Mouse (Mus musculus) forebrain, embryonic 14.5 days (tissue): Measurements from ENCODE around the gene Mgea5. TPM values are rescaled to one million over a fixed set of nuclear protein-coding genes. Genes with fewer than 3 reads are reported as not detected.
A peak's percentile ranks its signal among the peaks of the same experiment; 100 is the strongest.

Experiments
- ATAC-seq: fragments of 200-750 bp; cut with Nextera tagmentation; 2 replicates; pipeline ENCODE4 v1.8.0; 2017; ENCODE audit warnings: mild to moderate bottlenecking, moderate library complexity
- DNase-seq: peaks from one replicate; pipeline ENCODE4 v3.0.0-alpha.2; 2015; ENCODE audit warnings: low spot score
- H3K27ac ChIP-seq: fragments of 300-500 bp; sonication (generic); 2 replicates; pipeline ENCODE4 v1.5.1; 2014; ENCODE audit warnings: low read depth, mild to moderate bottlenecking, control low read depth, low read length, moderate library complexity
- H3K27me3 ChIP-seq: fragments of 300-500 bp; sonication (generic); replicated peaks from 2 replicates; pipeline ENCODE4 v1.6.1; 2014; ENCODE audit warnings: low read length, control low read depth, mixed read lengths; ENCODE audit not compliant: control insufficient read depth, insufficient read depth
- H3K36me3 ChIP-seq: fragments of 300-500 bp; sonication (generic); 2 replicates; pipeline ENCODE4 v1.6.1; 2014; ENCODE audit warnings: low read length, control low read depth; ENCODE audit not compliant: control insufficient read depth, insufficient read depth
- H3K4me1 ChIP-seq: fragments of 300-500 bp; sonication (generic); 2 replicates; pipeline ENCODE4 v1.6.1; 2014; ENCODE audit warnings: antibody characterized with exemption, low read length, control low read depth; ENCODE audit not compliant: control insufficient read depth, insufficient read depth
- H3K4me2 ChIP-seq: fragments of 300-500 bp; sonication (generic); 2 replicates; pipeline ENCODE4 v1.6.1; 2014; ENCODE audit warnings: mild to moderate bottlenecking, control low read depth, low read length
- H3K4me3 ChIP-seq: fragments of 300-500 bp; sonication (generic); 2 replicates; pipeline ENCODE4 v1.5.1; 2014; ENCODE audit warnings: low read depth, low read length, control low read depth
- H3K9ac ChIP-seq: fragments of 300-500 bp; sonication (generic); 2 replicates; pipeline ENCODE4 v1.6.1; 2014; ENCODE audit warnings: mild to moderate bottlenecking, low read length, control low read depth, moderate library complexity
- H3K9me3 ChIP-seq: fragments of 300-500 bp; sonication (generic); replicated peaks from 2 replicates; pipeline ENCODE4 v1.6.1; 2016; ENCODE audit warnings: low read length, control low read depth, mixed read lengths; ENCODE audit not compliant: control insufficient read depth
- WGBS: fragments of 180-500 bp; shearing (Covaris S2); extraction: QIAGEN DNeasy Blood & Tissue Kit; methylation state at CpG from one replicate; pipeline ENCODE4 v1.1.7; 2014; 5-methylcytosine and 5-hydroxymethylcytosine counted together
- polyA plus RNA-seq: library from polyadenylated mRNA; unstranded; fragments of >200 nt; fragmentation: Nextera tagmentation; extraction: Ambion mirVana; gene quantifications from 2 replicates; pipeline ENCODE4 v1.2.1, GENCODE M21; 2014

The Mgea5 gene
- polyA plus RNA-seq, 1 experiment from 2014 or later, result 70.2 TPM

- no peak overlapping the region for H3K4me3 ChIP-seq
- DNase-seq (no peak), ATAC-seq (no peak)
- 82% methylated on average over 12 of the region's 13 CpGs for WGBS
- H3K27me3 ChIP-seq, result no peaks in the 10 kb centered on the region
- H3K9ac ChIP-seq, result no peak overlapping the region
- H3K9me3 ChIP-seq, result no peaks in the 10 kb centered on the region
- no peak overlapping the region for H3K4me2 ChIP-seq
- no peaks in the 10 kb centered on the region for H3K4me1 ChIP-seq
- H3K36me3 ChIP-seq, result no peaks in the 10 kb centered on the region
- H3K27ac ChIP-seq, result no peak overlapping the region
Measured at GRCm38 (mm10) chr19:45789888-45790874, 6.5 kb upstream of the Mgea5 start.

- Histone ChIP-seq H3K36me3 (no peaks in the 10 kb centered on the region), H3K4me3 (no peak overlapping the region), H3K9ac (no peak overlapping the region), H3K27me3 (no peaks in the 10 kb centered on the region), H3K4me2 (no peak overlapping the region), H3K27ac (no peak overlapping the region), H3K9me3 (no peaks in the 10 kb centered on the region), H3K4me1 (no peaks in the 10 kb centered on the region)
- DNase-seq (no peak), ATAC-seq (no peak)
- 79% methylated on average over 7 of the region's 7 CpGs for WGBS
Measured at GRCm38 (mm10) chr19:45789365-45789764, 5.7 kb upstream of the Mgea5 start.

- no peaks in the 10 kb centered on the region for H3K27me3 ChIP-seq
- H3K4me3 ChIP-seq, result no peak overlapping the region
- peaks cover 3% of the 10 kb centered on the region; the same call in 1 of the 2 replicates for H3K4me1 ChIP-seq
- no peak overlapping the region for H3K27ac ChIP-seq
- no peaks in the 10 kb centered on the region for H3K9me3 ChIP-seq
- no peaks in the 10 kb centered on the region for H3K36me3 ChIP-seq
- 88% methylated on average over 4 of the region's 4 CpGs for WGBS
- ATAC-seq (no peak), DNase-seq (no peak)
- no peak overlapping the region for H3K9ac ChIP-seq
- no peak overlapping the region for H3K4me2 ChIP-seq
Measured at GRCm38 (mm10) chr19:45788337-45788736, 4.7 kb upstream of the Mgea5 start.

GRCm38 (mm10) chr19:45787450-45787849 lies 3.8 kb upstream of the Mgea5 start:
- WGBS, result 73% methylated on average over 3 of the region's 3 CpGs
- no peaks in the 10 kb centered on the region for H3K36me3 ChIP-seq
- H3K9me3 ChIP-seq, result no peaks in the 10 kb centered on the region
- H3K4me3 ChIP-seq, result no peak overlapping the region
- H3K4me1 ChIP-seq, result peaks cover 3% of the 10 kb centered on the region; the same call in 1 of the 2 replicates
- no peak overlapping the region for H3K9ac ChIP-seq
- no peak overlapping the region for H3K4me2 ChIP-seq
- H3K27ac ChIP-seq, result no peak overlapping the region
- no peak for ATAC-seq
- H3K27me3 ChIP-seq, result no peaks in the 10 kb centered on the region
- DNase-seq, result no peak

DNA sequence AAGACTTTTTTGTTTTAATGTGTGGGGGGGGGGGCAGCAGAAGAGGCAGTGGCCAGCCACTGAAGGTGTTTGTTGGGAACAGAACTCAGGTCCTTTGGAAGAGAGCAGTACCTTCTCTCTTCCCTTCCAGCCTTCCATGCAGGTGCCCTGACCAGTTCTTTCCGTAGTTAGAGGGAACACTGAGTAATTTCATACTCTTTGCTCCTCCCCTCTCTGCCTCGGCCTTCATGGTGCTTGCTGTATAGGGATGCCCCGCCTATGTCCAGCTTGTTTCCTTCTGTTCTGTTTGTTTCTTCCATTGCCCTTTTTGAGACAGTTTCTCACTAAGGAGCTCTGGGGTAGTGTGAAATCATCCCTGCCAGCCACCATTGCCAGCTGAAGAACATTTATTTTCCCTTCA lies 1.8 kb upstream of the Mgea5 start:
- Histone ChIP-seq H3K9ac (no peak overlapping the region), H3K27ac (no peak overlapping the region), H3K4me1 (peaks cover 16% of the 10 kb centered on the region), H3K27me3 (no peaks in the 10 kb centered on the region), H3K9me3 (no peaks in the 10 kb centered on the region), H3K4me3 (no peak overlapping the region), H3K4me2 (no peak overlapping the region), H3K36me3 (peaks cover 5% of the 10 kb centered on the region)
- ATAC-seq (no peak), DNase-seq (no peak)
- WGBS, result 57% methylated on average over 3 of the region's 3 CpGs

GRCm38 (mm10) chr19:45783933-45784576 lies 418 bp upstream of the Mgea5 start:
- ATAC-seq (no peak), DNase-seq (no peak)
- Histone ChIP-seq H3K4me3 (peak overlapping the region; percentile 23), H3K36me3 (peaks cover 18% of the 10 kb centered on the region), H3K4me2 (peak overlapping the region; percentile 48), H3K27ac (0 out of 2 replicates have a peak overlapping the region, but pooled peaks have one; percentile 10), H3K27me3 (no peaks in the 10 kb centered on the region), H3K9me3 (no peaks in the 10 kb centered on the region), H3K4me1 (peaks cover 21% of the 10 kb centered on the region), H3K9ac (peak overlapping the region; percentile 50)
- 35% methylated on average over 17 of the region's 17 CpGs for WGBS

DNA sequence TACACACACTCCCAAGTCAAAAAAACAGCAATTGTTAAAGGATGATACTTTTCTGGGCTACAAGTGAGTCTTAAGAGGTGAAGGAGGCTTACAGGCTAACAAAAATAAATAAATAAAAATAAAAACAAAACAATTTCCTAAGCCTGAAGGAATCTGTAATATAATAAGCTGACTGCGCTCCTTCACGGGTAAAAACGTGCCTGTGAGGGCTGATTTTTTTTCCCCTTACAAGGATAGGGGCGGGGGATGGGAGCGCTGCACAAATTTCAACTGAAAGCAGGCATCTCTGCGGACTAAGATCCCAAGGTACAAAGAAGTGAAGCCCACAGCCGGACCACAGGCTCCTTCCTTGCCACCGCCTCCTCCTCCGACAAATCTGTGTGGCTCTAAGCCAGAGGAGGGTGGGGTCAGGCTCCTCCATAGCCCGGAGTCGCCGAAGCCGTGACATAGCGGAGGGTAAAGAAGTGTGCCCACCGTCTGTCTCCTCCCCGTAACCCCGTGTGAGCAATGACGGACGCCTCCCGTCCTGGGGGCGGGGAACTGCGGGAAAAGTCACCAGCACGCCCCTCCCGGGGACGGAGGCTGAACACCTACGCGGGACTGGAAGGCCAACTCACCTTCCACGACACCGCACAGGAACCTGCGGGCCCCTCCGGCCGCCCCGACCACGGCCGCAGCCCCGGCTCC lies 1.2 kb downstream of the Mgea5 start:
- ATAC-seq, result peak; percentile 21
- WGBS, result under 1% methylated on average over 36 of the region's 36 CpGs

DNA sequence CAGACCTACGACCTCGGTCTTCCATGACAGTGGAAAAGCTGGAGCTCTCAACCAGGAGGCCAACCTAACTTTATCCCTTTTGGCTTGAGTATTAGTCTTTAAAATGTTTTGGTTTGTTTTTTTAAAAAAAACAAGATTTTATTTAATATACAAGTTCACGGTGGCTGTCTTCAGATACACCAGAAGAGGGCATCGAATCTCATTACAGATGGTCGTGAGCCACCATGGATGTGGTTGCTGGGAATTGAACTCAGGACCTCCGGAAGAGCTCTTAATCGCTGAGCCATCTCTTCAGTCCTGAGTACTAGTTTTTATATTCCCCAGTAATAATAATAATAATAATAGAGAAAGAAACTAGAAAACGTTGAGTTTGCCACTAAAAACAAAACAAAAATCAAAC lies 2.0 kb downstream of the Mgea5 start:
- peak overlapping the region; percentile 100 for H3K4me3 ChIP-seq
- no peak for DNase-seq
- H3K4me2 ChIP-seq, result peak overlapping the region; percentile 55
- H3K4me1 ChIP-seq, result peaks cover 21% of the 10 kb centered on the region
- no peak for ATAC-seq
- H3K36me3 ChIP-seq, result peaks cover 41% of the 10 kb centered on the region
- H3K27me3 ChIP-seq, result no peaks in the 10 kb centered on the region
- H3K9me3 ChIP-seq, result no peaks in the 10 kb centered on the region
- H3K27ac ChIP-seq, result no peak overlapping the region
- WGBS, result 62% methylated on average over 8 of the region's 8 CpGs
- H3K9ac ChIP-seq, result no peak overlapping the region

More for the DNA sequence above, 1.2 kb downstream of the Mgea5 start:
- H3K4me2 ChIP-seq, result peak overlapping the region; percentile 55
- peak; percentile 70 for DNase-seq
- no peaks in the 10 kb centered on the region for H3K27me3 ChIP-seq
- H3K9me3 ChIP-seq, result no peaks in the 10 kb centered on the region
- peak overlapping the region; percentile 99 for H3K27ac ChIP-seq
- H3K36me3 ChIP-seq, result peaks cover 34% of the 10 kb centered on the region
- peak overlapping the region; percentile 98 for H3K9ac ChIP-seq
- peak overlapping the region; percentile 100 for H3K4me3 ChIP-seq
- H3K4me1 ChIP-seq, result peaks cover 21% of the 10 kb centered on the region
